Mouse (Mus musculus): ENCODE results near the gene Pmpcb. TPM values are rescaled to one million over a fixed set of nuclear protein-coding genes. Genes with fewer than 3 reads are reported as not detected.
A peak's percentile ranks its signal among the peaks of the same experiment; 100 is the strongest.

Gene Pmpcb
- total RNA-seq, 4 experiments from 2014 or later = 215 to 293 (median 236) TPM

DNA sequence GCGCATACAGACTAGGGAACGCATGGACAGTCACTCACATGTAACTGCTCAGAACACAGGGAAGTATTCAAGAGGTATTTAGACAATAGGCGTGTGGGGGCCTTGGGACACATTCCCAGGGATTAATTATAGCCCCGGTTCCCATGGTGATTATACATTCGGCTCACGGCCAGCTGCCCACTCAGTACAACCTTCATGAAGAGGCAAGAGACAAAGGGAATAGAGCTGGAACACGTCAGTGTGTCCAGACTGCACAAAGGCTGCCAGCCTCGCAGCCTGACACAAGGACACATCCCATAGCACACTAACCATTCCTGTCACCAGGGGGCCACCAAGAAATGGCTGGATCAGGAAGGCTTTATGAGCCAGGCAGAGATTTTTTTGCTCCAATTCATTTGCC lies 4.0 kb upstream of the Pmpcb start:
- DNase-seq = peak; percentile 89

DNA sequence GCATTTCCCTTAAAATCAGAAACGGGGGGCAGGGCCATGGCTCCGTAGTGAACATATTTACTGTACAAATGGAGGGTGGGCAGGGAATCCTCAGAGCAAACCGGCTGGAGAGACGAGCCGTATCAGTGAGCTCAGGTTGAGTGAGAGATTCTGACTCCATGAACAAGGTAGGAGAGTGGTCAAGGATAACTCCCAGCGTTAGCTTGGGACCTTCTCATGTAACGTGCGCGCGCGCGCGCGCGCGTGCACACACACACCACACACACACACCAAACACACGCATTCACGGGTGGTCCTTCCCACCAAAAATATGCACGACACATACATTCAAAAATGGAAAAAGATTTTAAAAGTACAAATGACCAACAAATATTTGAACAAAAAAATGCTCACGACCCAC lies 1.8 kb upstream of the Pmpcb start:
- no peak for DNase-seq

GRCm38 (mm10) chr5:21735584-21735983 lies 1.4 kb upstream of the Pmpcb start:
- DNase-seq = peak; percentile 72

DNA sequence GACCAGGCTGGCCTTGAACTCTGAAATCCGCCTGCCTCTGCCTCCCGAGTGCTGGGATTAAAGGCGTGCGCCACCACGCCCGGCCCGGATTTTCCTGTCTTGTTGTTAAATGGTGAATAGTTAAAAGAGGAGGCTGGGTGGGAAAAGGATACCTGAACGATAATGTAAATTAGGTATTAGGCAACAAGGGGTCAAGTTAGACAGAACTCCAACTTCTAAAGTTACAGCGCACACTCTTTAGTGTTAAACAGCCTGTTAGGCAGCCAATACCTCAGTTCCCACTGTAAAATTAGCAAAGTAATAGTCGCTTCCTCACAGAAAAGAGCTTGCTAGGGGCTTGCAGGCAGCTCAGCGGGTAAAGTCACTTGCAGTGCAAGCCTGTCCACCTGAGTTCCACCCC lies 895 bp upstream of the Pmpcb start:
- no peak for DNase-seq

GRCm38 (mm10) chr5:21737620-21738019 lies 679 bp downstream of the Pmpcb start:
- DNase-seq = no peak

GRCm38 (mm10) chr5:21739120-21739519 lies 2.2 kb downstream of the Pmpcb start:
- DNase-seq = no peak

GRCm38 (mm10) chr5:21739881-21740280 lies 2.9 kb downstream of the Pmpcb start:
- no peak for DNase-seq

DNA sequence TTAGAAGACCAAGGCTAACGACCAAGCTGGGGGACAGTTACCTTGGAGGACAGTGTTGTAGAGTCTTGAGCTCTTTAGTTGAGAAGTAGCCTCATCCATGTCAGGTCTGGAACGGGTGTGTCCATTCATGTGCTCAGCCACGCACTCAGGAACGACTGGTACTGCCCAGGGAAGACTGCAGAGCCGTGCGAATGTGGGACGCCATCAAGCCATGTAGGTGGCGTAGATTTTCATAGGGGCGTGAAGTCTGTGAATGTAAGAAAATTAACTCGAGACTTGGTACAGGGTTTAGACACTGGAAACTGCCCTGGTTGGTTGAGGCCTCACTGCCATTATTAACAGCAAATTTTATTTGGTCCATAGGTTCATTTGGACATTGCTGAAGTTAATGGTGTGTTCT lies 6.7 kb downstream of the Pmpcb start:
- DNase-seq = no peak

DNA sequence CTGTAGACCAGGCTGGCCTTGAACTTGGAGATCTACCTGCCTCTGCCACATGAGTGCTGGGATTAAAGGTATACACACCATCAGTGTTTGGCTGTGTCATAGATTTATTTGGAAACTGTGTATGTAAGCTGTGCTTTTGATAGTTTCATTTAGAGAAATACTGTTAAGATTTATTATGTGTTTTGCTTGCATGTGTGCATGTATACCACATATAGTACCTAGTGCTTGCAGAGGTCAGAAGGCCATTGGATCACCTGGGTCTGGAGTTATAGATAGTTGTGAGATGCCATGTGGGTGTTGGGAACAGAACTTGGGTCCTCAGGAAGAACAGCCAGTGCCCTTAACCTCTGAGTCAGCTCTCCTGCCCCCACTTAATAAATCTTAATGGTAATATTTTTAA lies 7.7 kb downstream of the Pmpcb start:
- no peak for DNase-seq

DNA sequence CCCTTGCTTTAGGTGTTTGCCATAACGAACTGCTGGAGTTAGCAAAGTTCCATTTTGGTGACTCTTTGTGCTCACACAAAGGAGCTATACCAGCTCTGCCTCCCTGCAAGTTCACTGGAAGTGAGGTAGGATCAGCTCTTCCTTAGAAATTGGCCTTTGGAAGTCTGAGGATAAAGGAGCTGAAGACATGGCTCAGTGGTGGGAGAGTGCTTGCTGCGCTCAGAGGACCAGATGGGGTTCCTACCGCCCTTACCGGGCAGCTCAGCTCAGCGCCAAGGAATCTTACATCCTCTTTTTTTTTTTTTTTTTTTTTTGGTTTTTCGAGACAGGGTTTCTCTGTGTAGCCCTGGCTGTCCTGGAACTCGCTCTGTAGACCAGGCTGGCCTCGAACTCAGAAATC lies 9.0 kb downstream of the Pmpcb start:
- no peak for DNase-seq

DNA sequence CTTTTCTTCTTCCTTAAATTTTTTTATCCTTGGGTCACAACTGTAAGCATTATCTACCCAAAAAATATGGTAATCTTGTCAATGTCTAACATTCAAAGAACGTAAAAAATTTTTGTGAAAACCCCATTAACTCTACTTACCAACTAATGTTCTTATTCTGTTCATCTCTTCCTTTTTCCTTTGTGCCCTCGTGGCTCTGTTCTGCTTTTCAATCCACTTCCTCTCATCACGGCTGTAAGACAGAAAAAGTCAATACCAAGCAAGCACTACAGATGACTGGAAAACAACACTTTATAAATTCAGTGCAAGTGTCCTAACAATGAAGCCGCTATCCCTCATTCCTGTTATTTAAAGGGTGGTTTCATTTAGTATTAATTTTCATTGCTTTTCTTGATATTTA lies 31.6 kb downstream of the Pmpcb start:
- no peak for DNase-seq

- DNase-seq = no peak
Observed at GRCm38 (mm10) chr5:21769841-21770240, 32.9 kb downstream of the Pmpcb start.

GRCm38 (mm10) chr5:21776491-21776890 lies 39.5 kb downstream of the Pmpcb start:
- no peak for DNase-seq

DNA sequence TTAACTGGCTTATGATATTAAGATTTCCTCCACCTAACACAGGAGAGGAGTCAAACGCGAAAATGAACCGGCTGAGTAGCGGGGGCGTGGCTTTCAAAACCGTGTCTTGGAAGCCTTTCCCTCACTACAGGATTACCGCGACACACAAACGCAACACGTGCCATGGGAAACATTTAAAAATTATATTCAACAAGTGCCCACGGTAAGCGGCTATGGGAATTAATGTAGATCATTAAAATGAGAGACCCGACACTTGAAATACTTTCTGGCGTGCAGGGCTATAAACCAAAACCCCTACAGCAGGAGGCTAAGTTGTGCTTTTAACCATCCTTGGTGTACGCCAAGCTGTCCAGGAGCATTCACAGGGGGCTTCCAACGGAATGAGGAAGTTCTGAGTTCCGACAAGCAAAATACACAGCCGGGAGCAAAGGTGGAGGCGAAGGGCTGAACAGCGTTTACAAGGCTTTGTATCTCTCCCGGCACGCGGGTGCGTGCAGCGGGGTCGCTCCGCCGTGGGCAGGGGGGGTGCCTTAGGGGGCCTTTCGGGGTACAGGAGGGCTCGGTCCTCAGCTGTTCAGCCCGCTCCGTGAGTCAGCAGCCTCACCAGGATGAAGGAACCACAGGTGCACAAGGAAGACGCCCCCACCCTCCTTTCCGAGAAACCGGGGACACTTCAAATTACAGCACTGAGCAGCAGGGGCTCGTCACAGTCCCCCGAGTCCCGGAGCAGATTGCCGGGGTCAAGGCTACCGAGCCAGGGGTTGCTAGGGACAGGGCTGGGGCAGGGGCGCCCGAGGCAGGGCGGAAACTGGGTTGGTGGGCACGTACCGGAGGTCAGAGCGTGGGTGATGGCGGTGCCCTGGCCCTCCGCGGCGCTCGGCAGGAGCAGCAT lies 47.5 kb downstream of the Pmpcb start:
- no peak for DNase-seq

DNA sequence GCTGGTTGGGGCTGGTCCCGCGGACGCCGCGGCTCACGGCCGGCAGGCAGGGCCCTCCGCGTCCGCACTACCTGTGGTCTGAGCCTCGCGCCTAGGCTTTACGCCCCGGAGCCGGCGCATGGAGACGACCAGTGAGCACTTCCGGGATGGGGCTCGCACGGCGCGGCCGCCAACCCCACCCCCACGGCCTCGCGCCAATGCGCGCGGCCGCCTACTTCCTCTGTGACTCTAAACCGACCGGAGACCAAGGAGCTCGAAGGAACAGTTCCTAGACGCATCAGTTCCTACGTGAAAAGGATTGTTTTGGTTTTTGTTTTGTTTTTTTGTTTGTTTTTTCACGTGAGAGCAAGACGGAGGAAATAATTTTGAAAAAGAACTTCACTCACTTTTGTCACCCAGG lies 48.1 kb downstream of the Pmpcb start, which contains the start of the genes Dnajc2 and Psmc2:
Dnajc2 (minus strand) TSS at position 199 of the 400 bp plus-strand sequence.
Psmc2 (plus strand) TSS at position 231 of the 400 bp plus-strand sequence.
- DNase-seq = peak; percentile 82

GRCm38 (mm10) chr5:21785776-21786175 lies 48.8 kb downstream of the Pmpcb start:
- no peak for DNase-seq

DNA sequence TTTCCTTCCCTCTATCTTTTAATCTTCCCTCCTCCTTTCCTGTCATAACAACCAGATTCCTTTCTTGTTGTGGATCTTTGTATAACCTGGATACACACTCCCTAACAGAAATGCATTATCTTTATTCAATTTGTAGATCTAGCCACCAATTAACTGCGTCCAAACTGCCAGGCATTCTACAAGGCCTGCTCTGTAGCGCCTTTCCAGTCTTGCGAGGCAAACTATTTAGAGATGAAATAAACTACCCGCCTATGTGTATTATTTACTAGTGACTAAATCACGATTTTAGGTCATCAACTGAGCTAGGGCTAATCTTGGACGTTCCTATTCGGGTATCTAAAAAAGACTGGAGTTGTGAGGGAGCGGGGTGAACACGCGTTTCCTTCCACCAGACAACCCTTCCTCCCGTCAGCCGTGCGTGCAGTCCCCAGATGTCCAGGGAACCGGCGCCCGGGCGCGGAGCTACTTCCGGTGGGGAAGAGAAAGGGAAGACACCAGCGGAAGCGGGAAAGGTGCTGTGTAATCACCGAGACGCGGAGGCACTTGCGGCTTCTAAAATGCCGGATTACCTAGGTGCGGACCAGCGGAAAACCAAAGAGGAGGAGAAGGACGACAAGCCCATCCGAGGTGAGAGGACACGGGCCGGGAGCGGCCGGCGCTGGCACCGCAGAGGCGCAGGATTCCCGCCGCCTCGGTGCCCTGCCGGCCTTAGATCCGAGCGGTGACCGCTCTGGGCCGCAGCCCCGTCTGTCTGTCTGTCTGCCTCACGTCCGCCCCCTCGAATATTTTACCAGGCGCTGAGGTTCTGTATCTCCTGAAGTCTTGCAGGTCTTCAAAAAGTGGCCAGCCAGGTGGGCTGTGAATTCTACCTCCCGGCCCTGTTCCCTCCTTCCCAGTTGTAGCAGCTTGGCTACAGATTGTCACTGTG lies 49.6 kb downstream of the Pmpcb start:
- peak; percentile 85 for DNase-seq

- DNase-seq = no peak
Observed at GRCm38 (mm10) chr5:21787186-21788105, 50.5 kb downstream of the Pmpcb start.

- no peak for DNase-seq
Observed at GRCm38 (mm10) chr5:21789061-21789460, 52.1 kb downstream of the Pmpcb start.

- DNase-seq = no peak
Observed at GRCm38 (mm10) chr5:21792166-21792565, 55.2 kb downstream of the Pmpcb start.

DNA sequence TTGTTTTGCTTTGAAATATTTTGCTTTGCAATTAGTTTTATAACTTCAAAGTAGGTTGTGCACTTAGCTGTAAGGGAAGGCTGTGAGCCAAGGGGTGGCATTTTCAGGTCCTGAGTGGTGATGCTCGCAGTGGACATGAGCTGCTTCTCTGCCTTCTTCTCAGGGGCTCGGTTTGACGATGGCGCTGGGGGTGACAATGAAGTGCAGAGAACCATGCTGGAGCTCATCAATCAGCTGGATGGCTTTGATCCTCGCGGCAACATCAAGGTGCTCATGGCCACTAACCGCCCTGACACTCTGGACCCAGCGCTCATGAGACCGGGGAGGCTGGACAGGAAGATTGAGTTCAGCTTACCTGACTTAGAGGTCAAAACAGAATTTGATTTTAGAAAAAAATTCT lies 66.0 kb downstream of the Pmpcb start:
- no peak for DNase-seq

DNA sequence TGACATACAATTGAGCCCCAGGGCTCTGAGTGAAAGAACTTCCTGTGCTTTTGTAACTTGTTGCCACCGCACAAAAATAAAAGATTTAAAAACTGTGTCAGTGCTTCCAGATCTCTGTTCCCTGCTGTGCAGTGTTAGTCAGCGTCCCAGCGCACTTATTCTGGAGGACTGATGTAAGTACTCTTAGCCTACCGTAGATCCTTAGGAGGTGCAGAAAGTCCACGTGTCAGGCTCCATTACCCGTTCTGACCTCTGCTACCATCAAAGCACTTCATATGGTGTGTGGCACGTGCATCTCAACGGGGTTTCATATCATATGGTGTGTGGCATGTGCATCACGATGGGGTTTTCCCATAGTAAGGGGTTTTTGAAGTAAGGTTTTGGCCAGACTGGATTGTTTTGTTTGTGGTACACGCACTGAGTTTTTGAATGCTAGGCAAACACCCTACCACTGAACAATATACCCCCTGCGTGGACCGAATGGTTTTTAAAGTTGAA lies 66.8 kb downstream of the Pmpcb start:
- DNase-seq = no peak
